Mouse (Mus musculus): Measurements from ENCODE around the gene Cysrt1. TPM values are rescaled to one million over a fixed set of nuclear protein-coding genes. Genes with fewer than 3 reads are reported as not detected.

Gene Cysrt1
- total RNA-seq, 2 experiments from 2014 or later: 0.79 TPM; not detected in 1

DNA sequence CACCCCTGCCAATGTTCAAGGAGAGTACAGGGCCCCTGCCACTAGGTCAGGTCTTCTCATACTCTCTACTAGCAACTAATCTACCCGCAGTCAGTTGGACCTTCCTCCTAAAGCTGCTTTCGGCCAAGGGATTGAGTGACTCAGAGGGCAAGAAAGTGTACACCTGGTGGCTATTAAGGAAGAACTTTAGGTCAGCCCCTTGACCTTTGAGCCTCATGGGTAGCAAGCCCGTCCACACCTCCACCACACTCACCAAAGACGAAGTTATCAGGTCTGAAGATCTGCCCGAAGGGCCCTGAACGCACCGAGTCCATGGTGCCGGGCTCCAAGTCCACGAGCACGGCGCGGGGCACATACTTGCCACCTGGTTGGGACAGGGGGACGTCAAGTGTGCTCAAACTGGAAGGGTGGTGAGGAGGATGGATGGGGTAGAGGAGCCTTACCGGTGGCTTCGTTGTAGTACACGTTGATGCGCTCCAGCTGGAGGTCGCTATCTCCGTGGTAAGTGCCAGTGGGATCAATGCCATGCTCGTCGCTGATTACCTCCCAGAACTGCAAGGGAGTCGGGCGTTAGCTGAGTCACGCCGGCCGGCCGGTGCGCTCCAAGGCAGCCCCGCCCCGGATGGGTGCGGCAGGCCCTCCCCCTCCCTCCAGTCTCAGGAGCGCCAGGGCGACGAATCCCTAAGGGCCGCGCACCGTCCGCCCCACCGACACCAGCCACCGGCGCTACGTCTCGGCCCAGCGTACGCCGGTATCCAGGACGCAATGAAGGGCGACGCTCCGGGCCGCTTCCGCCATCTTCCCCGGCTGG, 18.4 kb downstream of the Cysrt1 start:
- intact Hi-C loops (cut with DNase I): no loop called here
- DNase-seq (ENCODE audit: low spot score in 2 of 2): peak; percentile 75 to 77

GRCm38 (mm10) chr2:25221331-25221772, 20.9 kb downstream of the Cysrt1 start:
- intact Hi-C loops (cut with DNase I): no loop called here
- DNase-seq (ENCODE audit: low spot score in 2 of 2): no peak

- no peak for DNase-seq (ENCODE audit: low spot score in 2 of 2)
- intact Hi-C loops (cut with DNase I): no loop called here
These were observed 23.8 kb downstream of the Cysrt1 start, which contains the start of gene Fam166a for GRCm38 (mm10) chr2:25218445-25218844. TSS of gene Fam166a (plus strand) at chr2:25218745.

DNA sequence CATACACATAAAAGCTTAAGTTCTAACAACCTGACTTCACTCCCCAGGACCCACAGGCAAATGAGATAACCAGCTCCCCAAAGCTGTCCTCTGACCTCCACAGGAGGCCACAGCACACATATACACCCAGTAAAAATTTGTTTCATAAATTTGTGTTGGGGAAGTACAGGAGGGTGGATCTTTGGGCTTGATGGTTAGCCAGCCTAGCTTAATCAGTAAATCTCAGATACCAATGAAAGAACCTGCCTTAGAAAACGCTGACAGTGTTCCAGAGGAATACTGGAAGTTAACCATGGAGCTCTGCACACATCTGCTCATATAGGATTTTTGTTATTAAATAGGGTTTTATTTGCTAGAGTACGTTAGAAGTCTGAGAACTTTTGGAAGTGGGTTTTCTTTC, 24.6 kb downstream of the Cysrt1 start:
- no peak for DNase-seq (ENCODE audit: low spot score in 2 of 2)
- intact Hi-C loops (cut with DNase I): no loop called here

DNA sequence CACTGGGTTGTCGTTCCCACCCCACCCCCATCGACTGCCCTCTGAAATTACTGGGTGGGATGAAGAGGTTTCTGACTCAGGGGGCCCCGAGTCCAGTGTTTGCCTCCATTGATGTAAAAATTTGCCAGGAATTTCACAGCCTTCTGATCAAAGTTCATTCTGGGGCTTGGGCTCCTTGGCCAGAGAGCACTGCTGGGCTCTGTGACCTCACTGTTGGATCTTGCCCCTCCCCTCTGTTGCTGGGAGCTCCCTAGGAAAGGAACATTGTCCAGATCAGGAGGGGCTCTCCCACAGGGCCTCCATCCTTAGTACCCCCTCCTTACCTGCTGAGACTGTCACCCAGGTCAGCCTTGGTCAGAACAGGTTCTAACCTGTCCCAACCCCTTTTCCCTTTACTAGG, 27.8 kb downstream of the Cysrt1 start, which contains the start of gene Stpg3:
Gene Stpg3, minus strand, starts transcription at position 194 of the 400 bp plus-strand sequence.
- DNase-seq (ENCODE audit: low spot score in 2 of 2): no peak
- intact Hi-C loops (cut with DNase I): no loop called here

GRCm38 (mm10) chr2:25213266-25213865, 28.9 kb downstream of the Cysrt1 start:
- DNase-seq (ENCODE audit: low spot score in 2 of 2): no peak
- intact Hi-C loops (cut with DNase I): no loop called here

DNA sequence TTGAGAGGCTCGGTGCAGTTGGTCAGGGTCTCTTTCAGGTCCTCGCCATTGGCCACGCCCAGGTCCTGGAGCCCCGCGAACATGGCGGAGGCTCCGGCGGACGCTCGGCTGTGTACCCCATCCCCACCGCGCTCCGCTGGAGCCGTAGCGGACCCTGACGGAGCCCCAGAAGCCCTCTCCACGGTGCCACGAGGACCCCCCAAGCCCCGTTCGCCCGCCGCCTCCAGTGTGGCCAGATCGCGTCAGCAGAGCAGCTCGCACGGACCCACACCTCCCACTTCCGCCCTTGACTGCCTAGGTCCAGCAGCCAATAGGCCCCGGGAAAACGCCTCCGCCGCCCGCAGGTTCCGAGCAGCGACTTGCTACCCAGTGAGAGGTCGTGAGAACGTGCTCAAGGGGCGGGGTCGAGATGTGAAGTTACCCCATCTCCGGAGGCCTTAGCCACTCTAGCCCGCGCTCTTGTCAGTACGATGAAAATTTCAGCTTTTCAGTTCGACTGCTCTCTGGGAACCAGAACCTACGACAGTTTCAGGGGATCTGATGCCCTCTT, 31.1 kb downstream of the Cysrt1 start, which contains the start of gene Nelfb:
Gene Nelfb, minus strand, starts transcription at position 369 of the 550 bp plus-strand sequence.
- intact Hi-C loops (cut with DNase I): no loop called here
- peak; percentile 76 to 80 for DNase-seq (ENCODE audit: low spot score in 2 of 2)

DNA sequence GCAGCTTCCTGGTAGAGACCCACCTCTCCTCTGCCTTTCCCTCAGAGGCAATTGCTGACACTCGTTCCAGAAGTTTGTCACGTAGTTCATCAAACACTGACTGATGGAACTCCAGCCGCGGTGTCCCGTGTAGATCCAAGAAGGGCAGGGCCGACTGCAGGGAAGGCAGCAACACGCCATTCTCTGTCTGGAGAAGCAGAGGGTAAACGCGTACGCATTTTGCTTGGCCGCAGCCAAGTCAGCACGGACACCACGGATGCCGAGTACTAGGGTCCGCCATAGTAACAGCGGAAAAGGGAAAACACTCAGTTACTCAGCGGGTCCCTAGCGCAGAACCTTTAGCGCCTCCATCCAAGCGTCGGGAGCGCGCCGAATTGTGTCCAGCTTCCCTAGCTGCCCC, 31.6 kb downstream of the Cysrt1 start:
- intact Hi-C loops (cut with DNase I): no loop called here
- no peak for DNase-seq (ENCODE audit: low spot score in 2 of 2)

GRCm38 (mm10) chr2:25207593-25207992, 34.7 kb downstream of the Cysrt1 start:
- DNase-seq (ENCODE audit: low spot score in 2 of 2): no peak
- intact Hi-C loops (cut with DNase I): no loop called here

GRCm38 (mm10) chr2:25203631-25204214, 38.5 kb downstream of the Cysrt1 start:
- intact Hi-C loops (cut with DNase I): no loop called here
- DNase-seq (ENCODE audit: low spot score in 2 of 2): no peak

- no peak for DNase-seq (ENCODE audit: low spot score in 2 of 2)
- intact Hi-C loops (cut with DNase I): no loop called here
These were observed 41.6 kb downstream of the Cysrt1 start for GRCm38 (mm10) chr2:25200631-25201030.

DNA sequence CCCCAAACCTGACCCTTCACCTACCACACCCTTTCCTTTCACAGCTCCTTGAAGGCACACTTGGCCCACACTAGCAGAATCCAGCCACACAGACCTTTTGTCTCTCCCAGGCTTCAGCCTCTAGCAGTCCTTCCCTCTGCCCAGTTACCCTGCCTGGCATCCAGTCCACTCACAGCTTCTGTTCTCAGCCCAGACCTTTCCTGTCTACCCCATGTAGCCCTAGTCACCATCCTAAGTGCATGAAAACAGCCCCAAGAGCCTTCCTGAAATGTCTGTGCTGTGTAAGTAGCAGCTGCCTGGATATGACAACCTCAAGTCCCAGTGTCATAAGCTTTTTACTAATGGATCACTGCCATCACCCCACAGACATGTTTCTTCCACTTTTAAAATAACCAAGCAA, 44.3 kb downstream of the Cysrt1 start:
- intact Hi-C loops (cut with DNase I): no loop called here
- no peak for DNase-seq (ENCODE audit: low spot score in 2 of 2)

GRCm38 (mm10) chr2:25197191-25197590, 45.1 kb downstream of the Cysrt1 start:
- intact Hi-C loops (cut with DNase I): no loop called here

GRCm38 (mm10) chr2:25196172-25196954, 45.9 kb downstream of the Cysrt1 start, which contains the start of gene Tor4a:
TSS of gene Tor4a (minus strand) at chr2:25196886.
- DNase-seq (ENCODE audit: low spot score in 2 of 2): peak in 1 of 2 experiments; percentile 26
- intact Hi-C loops (cut with DNase I): no loop called here

More at GRCm38 (mm10) chr2:25197191-25197590, 45.1 kb downstream of the Cysrt1 start:
- no peak for DNase-seq (ENCODE audit: low spot score in 2 of 2)

DNA sequence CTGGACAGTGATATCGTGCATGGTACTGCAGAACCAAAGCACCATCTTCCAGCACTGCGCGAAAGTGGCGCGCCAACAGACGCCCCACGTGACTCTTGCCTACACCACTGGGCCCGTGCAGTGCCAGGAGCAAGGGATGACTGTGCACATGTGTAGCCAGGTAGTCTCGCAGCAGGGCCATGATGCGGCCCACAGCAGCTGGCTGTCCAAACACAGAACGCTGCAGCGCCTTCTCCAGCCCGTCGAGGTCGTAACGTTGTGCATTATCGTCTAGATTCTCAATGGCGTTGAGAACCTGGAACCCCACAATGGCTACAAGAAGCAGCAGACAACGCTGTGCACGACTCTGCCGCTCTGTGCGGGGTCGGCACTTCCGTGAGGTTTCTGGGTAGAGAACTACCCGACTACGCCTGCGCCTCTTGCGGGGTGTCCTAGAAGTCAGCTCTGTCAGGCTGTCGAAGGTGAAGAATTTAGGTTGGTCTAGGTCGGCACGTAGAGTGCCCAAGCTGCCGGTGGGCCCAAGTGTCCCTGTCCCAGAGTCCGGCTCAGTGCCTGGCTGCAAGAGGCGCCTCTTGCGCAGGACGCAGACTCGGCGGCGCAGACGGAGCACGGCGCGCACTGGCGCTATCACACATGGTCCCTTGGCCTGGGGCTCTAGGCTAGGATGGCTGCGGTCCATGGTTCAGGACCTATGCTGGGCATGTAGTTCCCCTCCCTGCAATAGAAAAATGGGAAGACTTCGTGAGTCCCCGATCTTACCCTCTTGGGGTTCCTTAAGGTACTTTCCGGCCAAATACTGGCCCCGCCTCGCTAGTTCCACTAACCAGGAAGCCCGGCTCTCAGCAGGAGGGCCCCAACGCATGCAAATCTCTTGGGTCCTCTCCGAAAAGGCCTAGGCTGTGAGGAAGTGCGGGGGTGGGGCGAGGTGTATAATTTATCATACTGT, 46.8 kb downstream of the Cysrt1 start:
- no peak for DNase-seq (ENCODE audit: low spot score in 2 of 2)
- intact Hi-C loops (cut with DNase I): no loop called here

DNA sequence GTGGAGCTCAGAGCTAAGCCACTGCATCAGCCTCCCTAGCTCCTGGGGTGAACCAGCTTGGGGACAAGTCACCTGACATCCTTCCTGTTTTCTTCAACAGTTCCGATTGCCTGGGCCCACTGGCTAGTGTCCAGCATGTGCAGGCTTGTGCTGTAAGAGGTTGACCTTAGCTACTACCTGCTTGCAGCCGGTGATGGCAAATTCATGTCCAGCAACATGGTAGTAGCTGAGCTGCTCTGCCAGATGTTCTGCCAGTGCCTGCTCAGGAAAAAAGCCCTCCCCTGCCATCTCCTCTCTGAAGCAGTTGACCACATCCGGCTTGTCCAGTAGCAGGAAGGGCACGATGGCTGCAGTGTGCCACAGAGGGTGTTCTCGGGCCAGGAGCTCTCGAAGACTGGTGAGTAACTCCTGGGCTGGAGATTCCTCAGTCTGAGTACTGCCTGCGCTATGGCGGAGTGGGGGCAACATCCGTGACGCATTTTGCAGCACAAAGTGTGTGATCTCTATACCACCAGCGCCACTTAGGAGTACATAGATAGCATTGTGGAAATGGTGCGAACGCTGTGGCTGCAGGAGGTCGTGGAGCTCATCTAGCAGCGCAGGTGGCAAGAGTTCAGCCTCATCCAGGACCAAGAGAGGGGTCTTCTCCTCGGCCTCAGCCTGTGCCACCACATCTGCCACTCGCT, 47.6 kb downstream of the Cysrt1 start:
- DNase-seq (ENCODE audit: low spot score in 2 of 2): no peak
- intact Hi-C loops (cut with DNase I): loop anchor here (5.0 kb wide), 1 partner anchor 63 kb away; the partner anchor contains the start of gene Tmem203

DNA sequence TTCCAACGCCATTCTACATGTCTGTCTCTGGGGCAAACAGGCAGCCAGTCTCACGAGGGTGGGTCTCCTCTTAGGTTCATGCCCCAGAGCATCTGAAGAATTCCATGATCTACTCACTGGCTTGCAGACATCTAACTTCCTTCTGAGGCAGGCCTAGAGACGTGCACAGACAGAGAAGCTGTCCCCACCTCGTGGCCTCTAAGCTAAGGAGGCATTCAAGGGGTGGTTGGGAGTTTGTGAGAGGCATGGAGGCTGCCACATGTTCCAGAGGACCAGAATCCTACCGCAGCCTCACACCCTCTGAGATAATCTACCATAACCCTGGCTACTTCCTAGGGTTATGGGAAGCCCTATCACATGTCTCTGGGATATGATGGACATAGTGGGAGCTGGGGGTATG, 48.2 kb downstream of the Cysrt1 start:
- intact Hi-C loops (cut with DNase I): loop anchor here (5.0 kb wide), 1 partner anchor 63 kb away; the partner anchor contains the start of gene Tmem203
- no peak for DNase-seq (ENCODE audit: low spot score in 2 of 2)
